Mouse (Mus musculus): ENCODE results near the gene Casc4.
"Not testable (repeated sequence)": the region's sequence is repeated elsewhere in the genome, so short reads cannot be mapped to it uniquely, and the experiment has no call there.

Casc4 gene

GRCm38 (mm10) chr2:121916047-121916970 lies 49.5 kb downstream of the Casc4 start:
- DNase-seq (ENCODE audit: low spot score), result no peak

- not testable (repeated sequence) for DNase-seq (ENCODE audit: low spot score)
Measured at GRCm38 (mm10) chr2:121937624-121938023, 70.9 kb downstream of the Casc4 start.

GRCm38 (mm10) chr2:121943364-121943763 lies 76.6 kb downstream of the Casc4 start:
- DNase-seq (ENCODE audit: low spot score), result no peak

- no peak for DNase-seq (ENCODE audit: low spot score)
Measured at GRCm38 (mm10) chr2:121954971-121955656, 88.3 kb downstream of the Casc4 start.

- DNase-seq (ENCODE audit: low spot score), result peak; percentile 99
Measured at GRCm38 (mm10) chr2:121955765-121956223, 89.0 kb downstream of the Casc4 start, which contains the start of the genes Ctdspl2 and Mageb3. Gene Ctdspl2 (plus strand): TSS chr2:121956001. Gene Mageb3 (minus strand): TSS chr2:121956092.

- DNase-seq (ENCODE audit: low spot score), result peak; percentile 98
Measured at GRCm38 (mm10) chr2:121956224-121957018, 89.7 kb downstream of the Casc4 start.

GRCm38 (mm10) chr2:121957216-121957792 lies 90.5 kb downstream of the Casc4 start:
- DNase-seq (ENCODE audit: low spot score), result no peak

Measured in testis, postnatal 10 days (tissue).